Mouse (Mus musculus) kidney, adult 8-10 months (tissue): ENCODE data around the gene Rassf1.
A peak's percentile ranks its signal among the peaks of the same experiment; 100 is the strongest.

ENCODE experiments used
- DNase-seq, 2 experiments: peaks; one replicate each; pipeline ENCODE4 v3.0.0; 2022

The Rassf1 gene

GRCm38 (mm10) chr9:107582509-107583062 lies 31.2 kb downstream of the Rassf1 start:
- peak in 1 of 2 experiments; percentile 61 for DNase-seq

GRCm38 (mm10) chr9:107583174-107583573 lies 31.8 kb downstream of the Rassf1 start:
- DNase-seq, result no peak

- no peak for DNase-seq
These were observed 35.1 kb downstream of the Rassf1 start for GRCm38 (mm10) chr9:107586504-107586903.

- peak; percentile 99 for DNase-seq
These were observed 35.8 kb downstream of the Rassf1 start, which contains the start of gene Ifrd2 for GRCm38 (mm10) chr9:107586974-107587832. TSS of gene Ifrd2 (plus strand) at chr9:107587642.

- DNase-seq, result peak; percentile 75 to 76
These were observed 36.7 kb downstream of the Rassf1 start for GRCm38 (mm10) chr9:107587833-107588639.

GRCm38 (mm10) chr9:107590058-107590772 lies 38.9 kb downstream of the Rassf1 start:
- DNase-seq, result peak; percentile 72 to 79

- peak; percentile 77 to 79 for DNase-seq
These were observed 39.4 kb downstream of the Rassf1 start for GRCm38 (mm10) chr9:107590773-107591060.

- peak; percentile 89 for DNase-seq
These were observed 42.0 kb downstream of the Rassf1 start for GRCm38 (mm10) chr9:107593101-107593976.

- no peak for DNase-seq
These were observed 43.1 kb downstream of the Rassf1 start for GRCm38 (mm10) chr9:107594281-107595062.

- DNase-seq, result no peak
These were observed 45.5 kb downstream of the Rassf1 start for GRCm38 (mm10) chr9:107596619-107597569.

GRCm38 (mm10) chr9:107598385-107598784 lies 47.0 kb downstream of the Rassf1 start:
- DNase-seq, result peak; percentile 64 to 73

GRCm38 (mm10) chr9:107599433-107599832 lies 48.1 kb downstream of the Rassf1 start:
- no peak for DNase-seq

- DNase-seq, result peak in 1 of 2 experiments; percentile 65
These were observed 48.5 kb downstream of the Rassf1 start for GRCm38 (mm10) chr9:107599842-107600241.

- DNase-seq, result peak; percentile 59 to 71
These were observed 49.4 kb downstream of the Rassf1 start for GRCm38 (mm10) chr9:107600745-107601144.

- no peak for DNase-seq
These were observed 49.9 kb downstream of the Rassf1 start for GRCm38 (mm10) chr9:107601275-107601674.

- DNase-seq, result peak; percentile 86 to 94
These were observed 50.8 kb downstream of the Rassf1 start for GRCm38 (mm10) chr9:107602068-107602648.

- DNase-seq, result no peak
These were observed 51.9 kb downstream of the Rassf1 start for GRCm38 (mm10) chr9:107603251-107603650.

GRCm38 (mm10) chr9:107605041-107605661 lies 53.8 kb downstream of the Rassf1 start:
- peak; percentile 63 to 72 for DNase-seq

GRCm38 (mm10) chr9:107606591-107606990 lies 55.2 kb downstream of the Rassf1 start:
- peak; percentile 57 to 65 for DNase-seq
